Mouse (Mus musculus) limb, embryonic 13.5 days (tissue): Measurements from ENCODE around the gene Fut7. TPM values are rescaled to one million over a fixed set of nuclear protein-coding genes. Genes with fewer than 3 reads are reported as not detected.
A peak's percentile ranks its signal among the peaks of the same experiment; 100 is the strongest.

Source experiments
- ATAC-seq: fragments of 200-750 bp; cut with Nextera tagmentation; 2 replicates; pipeline ENCODE4 v1.8.0; 2017; ENCODE audit warnings: low read depth, moderate number of reproducible peaks, moderate TSS enrichment; ENCODE audit not compliant: low FRiP score
- H3K27ac ChIP-seq: fragments of 300-500 bp; sonication (generic); 2 replicates; pipeline ENCODE4 v1.5.1; 2015; ENCODE audit warnings: inconsistent platforms, mild to moderate bottlenecking, moderate library complexity
- H3K27me3 ChIP-seq: fragments of 300-500 bp; sonication (generic); 2 replicates; pipeline ENCODE4 v1.6.1; 2015; ENCODE audit warnings: mild to moderate bottlenecking, inconsistent platforms
- H3K36me3 ChIP-seq: fragments of 300-500 bp; sonication (generic); 2 replicates; pipeline ENCODE4 v1.6.1; 2015; ENCODE audit warnings: inconsistent platforms, mild to moderate bottlenecking, moderate library complexity
- H3K4me1 ChIP-seq: fragments of 300-500 bp; sonication (generic); 2 replicates; pipeline ENCODE4 v1.6.1; 2015; ENCODE audit warnings: inconsistent platforms
- H3K4me2 ChIP-seq: fragments of 300-500 bp; sonication (generic); replicated peaks from 2 replicates; pipeline ENCODE4 v1.6.1; 2015; ENCODE audit warnings: inconsistent platforms, mild to moderate bottlenecking, moderate library complexity
- H3K4me3 ChIP-seq: fragments of 300-500 bp; sonication (generic); 2 replicates; pipeline ENCODE4 v1.5.1; 2015; ENCODE audit warnings: moderate library complexity, mild to moderate bottlenecking, inconsistent platforms
- H3K9ac ChIP-seq: fragments of 300-500 bp; sonication (generic); 2 replicates; pipeline ENCODE4 v1.6.1; 2015; ENCODE audit warnings: mild to moderate bottlenecking, inconsistent platforms
- H3K9me3 ChIP-seq: fragments of 300-500 bp; sonication (generic); 2 replicates; pipeline ENCODE4 v1.6.1; 2016; ENCODE audit warnings: inconsistent platforms
- WGBS: fragments of 180-500 bp; shearing (Covaris S2); methylation state at CpG from one replicate; pipeline ENCODE4 v1.1.7; 2015; 5-methylcytosine and 5-hydroxymethylcytosine counted together
- microRNA-seq: library from miRNA; unstranded; fragments of <30 nt; microRNA quantifications from one replicate; pipeline ENCODE4, GENCODE M21; 2016
- polyA plus RNA-seq: library from polyadenylated mRNA; unstranded; fragments of >200 nt; fragmentation: Nextera tagmentation; extraction: Ambion mirVana; gene quantifications from 2 replicates; pipeline ENCODE4 v1.2.1, GENCODE M21; 2015

The Fut7 gene
- polyA plus RNA-seq, 1 experiment from 2014 or later, result 0.06 TPM

- H3K4me1 ChIP-seq, result peaks cover 20% of the 10 kb centered on the region
- 0 out of 2 replicates have a peak overlapping the region, but pooled peaks have one; percentile 45 for H3K9ac ChIP-seq
- H3K4me3 ChIP-seq, result no peak overlapping the region
- H3K4me2 ChIP-seq, result no peak overlapping the region
- ATAC-seq, result no peak
- H3K36me3 ChIP-seq, result no peaks in the 10 kb centered on the region
- no peak overlapping the region for H3K27ac ChIP-seq
- no peaks in the 10 kb centered on the region for H3K9me3 ChIP-seq
- no peaks in the 10 kb centered on the region for H3K27me3 ChIP-seq
- WGBS, result 34% methylated on average over 10 of the region's 10 CpGs
These were observed 43.0 kb downstream of the Fut7 start for GRCm38 (mm10) chr2:25465816-25466635.

GRCm38 (mm10) chr2:25467606-25468303 lies 44.7 kb downstream of the Fut7 start:
- 82% methylated on average over 14 of the region's 14 CpGs for WGBS
- no peaks in the 10 kb centered on the region for H3K9me3 ChIP-seq

GRCm38 (mm10) chr2:25468962-25469915 lies 46.2 kb downstream of the Fut7 start:
- Histone ChIP-seq H3K4me3 (no peak overlapping the region), H3K36me3 (no peaks in the 10 kb centered on the region), H3K27me3 (no peaks in the 10 kb centered on the region), H3K9ac (no peak overlapping the region), H3K4me1 (peaks cover 15% of the 10 kb centered on the region; the same call in 1 of the 2 replicates), H3K9me3 (no peaks in the 10 kb centered on the region), H3K4me2 (no peak overlapping the region), H3K27ac (no peak overlapping the region)
- 72% methylated on average over 10 of the region's 10 CpGs for WGBS
- ATAC-seq, result no peak

More at GRCm38 (mm10) chr2:25467606-25468303, 44.7 kb downstream of the Fut7 start:
- no peak overlapping the region for H3K4me2 ChIP-seq
- no peak overlapping the region; the same call in 1 of the 2 replicates for H3K9ac ChIP-seq
- no peak overlapping the region for H3K27ac ChIP-seq
- H3K4me1 ChIP-seq, result peaks cover 15% of the 10 kb centered on the region; the same call in 1 of the 2 replicates
- no peaks in the 10 kb centered on the region for H3K36me3 ChIP-seq
- H3K27me3 ChIP-seq, result no peaks in the 10 kb centered on the region
- no peak for ATAC-seq
- no peak overlapping the region for H3K4me3 ChIP-seq

GRCm38 (mm10) chr2:25469969-25470368 lies 46.9 kb downstream of the Fut7 start, which contains the start of gene Ptgds:
Ptgds (minus strand) TSS chr2:25470046.
- H3K4me3 ChIP-seq, result no peak within 1 kb of the TSS
- 48% methylated on average over 6 of the region's 6 CpGs for WGBS
- peaks cover 15% of the 10 kb centered on the region; the same call in 1 of the 2 replicates for H3K4me1 ChIP-seq
- no peaks in the 10 kb centered on the region for H3K36me3 ChIP-seq
- H3K4me2 ChIP-seq, result no peak within 1 kb of the TSS
- no peaks in the 10 kb centered on the region for H3K27me3 ChIP-seq
- no peak within 1 kb of the TSS for H3K27ac ChIP-seq
- H3K9me3 ChIP-seq, result no peaks in the 10 kb centered on the region
- no peak for ATAC-seq
- no peak within 1 kb of the TSS for H3K9ac ChIP-seq

GRCm38 (mm10) chr2:25472550-25472949 lies 49.5 kb downstream of the Fut7 start:
- H3K4me1 ChIP-seq, result peaks cover 7% of the 10 kb centered on the region; the same call in 1 of the 2 replicates
- H3K9me3 ChIP-seq, result no peaks in the 10 kb centered on the region
- no peak overlapping the region for H3K27ac ChIP-seq
- no peak for ATAC-seq
- H3K4me3 ChIP-seq, result no peak overlapping the region
- H3K36me3 ChIP-seq, result no peaks in the 10 kb centered on the region
- no peak overlapping the region for H3K9ac ChIP-seq
- WGBS, result 77% methylated on average over 2 of the region's 2 CpGs
- H3K27me3 ChIP-seq, result no peaks in the 10 kb centered on the region
- no peak overlapping the region for H3K4me2 ChIP-seq

Small RNA genes lying within 50 kb of the gene (microRNA-seq; reads per million reads assigned to microRNA genes)
- gene Mir3087, result not detected

Other genes starting within 250 kb of the Fut7 start
- gene Nrarp, start 242.5 kb upstream of the Fut7 start, polyA plus RNA-seq, result 12.6 and 15.3 TPM in 2 replicates
- gene Tor4a, start 226.4 kb upstream of the Fut7 start, polyA plus RNA-seq, result 4.1 and 4.8 TPM in 2 replicates
- 122 and 124 TPM in 2 replicates for gene Nelfb, start 211.8 kb upstream of the Fut7 start, polyA plus RNA-seq
- gene Stpg3, start 208.6 kb upstream of the Fut7 start, polyA plus RNA-seq, result 0.11 TPM in 1 of 2 replicates, not detected in the other
- not detected in 2 replicates for gene Fam166a, start 204.5 kb upstream of the Fut7 start, polyA plus RNA-seq
- gene Tubb4b, start 198.6 kb upstream of the Fut7 start, polyA plus RNA-seq, result 423 and 425 TPM in 2 replicates
- not detected in 2 replicates for gene Slc34a3, start 188.9 kb upstream of the Fut7 start, polyA plus RNA-seq
- gene Rnf224, start 186.5 kb upstream of the Fut7 start, polyA plus RNA-seq, result not detected in 2 replicates
- 8.6 and 9.2 TPM in 2 replicates for gene Rnf208, start 181.0 kb upstream of the Fut7 start, polyA plus RNA-seq
- not detected in 2 replicates for gene Cysrt1, start 180.8 kb upstream of the Fut7 start, polyA plus RNA-seq
- 4.4 and 6.0 TPM in 2 replicates for gene AL732309.1, start 176.4 kb upstream of the Fut7 start, polyA plus RNA-seq
- gene Tmem203, start 167.8 kb upstream of the Fut7 start, polyA plus RNA-seq, result 23.6 and 24.2 TPM in 2 replicates
- 7.2 and 8.2 TPM in 2 replicates for gene Tprn, start 160.6 kb upstream of the Fut7 start, polyA plus RNA-seq
- gene Ssna1, start 150.8 kb upstream of the Fut7 start, polyA plus RNA-seq, result 231 and 234 TPM in 2 replicates
- 150 and 154 TPM in 2 replicates for gene Anapc2, start 150.8 kb upstream of the Fut7 start, polyA plus RNA-seq
- gene Tmem210, start 135.1 kb upstream of the Fut7 start, polyA plus RNA-seq, result not detected in 2 replicates
- not detected in 2 replicates for gene Lrrc26, start 133.4 kb upstream of the Fut7 start, polyA plus RNA-seq
- gene Grin1, start 104.1 kb upstream of the Fut7 start, polyA plus RNA-seq, result 0.61 and 0.97 TPM in 2 replicates
- gene Man1b1, start 90.9 kb upstream of the Fut7 start, polyA plus RNA-seq, result 54.5 and 60.2 TPM in 2 replicates
- gene Dpp7, start 66.9 kb upstream of the Fut7 start, polyA plus RNA-seq, result 21.3 and 24.7 TPM in 2 replicates
- gene Uap1l1, start 57.6 kb upstream of the Fut7 start, polyA plus RNA-seq, result 11.3 and 13.2 TPM in 2 replicates
- 43.4 and 45.5 TPM in 2 replicates for gene Sapcd2, start 50.9 kb upstream of the Fut7 start, polyA plus RNA-seq
- 0.55 and 0.73 TPM in 2 replicates for gene Entpd2, start 27.4 kb upstream of the Fut7 start, polyA plus RNA-seq
- gene Npdc1, start 23.9 kb upstream of the Fut7 start, polyA plus RNA-seq, result 29.1 and 32.6 TPM in 2 replicates
- gene Abca2, start 5.4 kb downstream of the Fut7 start, polyA plus RNA-seq, result 3.3 and 3.8 TPM in 2 replicates
- 2.2 and 2.5 TPM in 2 replicates for gene Clic3, start 33.6 kb downstream of the Fut7 start, polyA plus RNA-seq
- 35.0 and 37.6 TPM in 2 replicates for gene Paxx, start 37.8 kb downstream of the Fut7 start, polyA plus RNA-seq
- 0.80 and 2.5 TPM in 2 replicates for gene Ptgds, start 46.8 kb downstream of the Fut7 start, polyA plus RNA-seq
- not detected in 2 replicates for gene Lcn12, start 70.6 kb downstream of the Fut7 start, polyA plus RNA-seq
- 69.5 and 79.7 TPM in 2 replicates for gene Fbxw5, start 77.5 kb downstream of the Fut7 start, polyA plus RNA-seq
- 5.5 and 7.2 TPM in 2 replicates for gene C8g, start 78.5 kb downstream of the Fut7 start, polyA plus RNA-seq
- 37.3 and 40.6 TPM in 2 replicates for gene Traf2, start 123.7 kb downstream of the Fut7 start, polyA plus RNA-seq
- gene Edf1, start 134.6 kb downstream of the Fut7 start, polyA plus RNA-seq, result 330 TPM in 2 replicates
- gene Mamdc4, start 151.6 kb downstream of the Fut7 start, polyA plus RNA-seq, result 4.9 and 5.8 TPM in 2 replicates
- gene Phpt1, start 152.0 kb downstream of the Fut7 start, polyA plus RNA-seq, result 163 and 177 TPM in 2 replicates
- gene Ajm1, start 158.5 kb downstream of the Fut7 start, polyA plus RNA-seq, result 0.85 and 1.0 TPM in 2 replicates
- 76.9 and 83.8 TPM in 2 replicates for gene Rabl6, start 185.3 kb downstream of the Fut7 start, polyA plus RNA-seq
- 0.18 and 0.36 TPM in 2 replicates for gene Ccdc183, start 194.4 kb downstream of the Fut7 start, polyA plus RNA-seq
- gene Tmem141, start 198.7 kb downstream of the Fut7 start, polyA plus RNA-seq, result 27.2 and 28.7 TPM in 2 replicates
- gene Fcna, start 204.8 kb downstream of the Fut7 start, polyA plus RNA-seq, result 0.98 and 1.8 TPM in 2 replicates
- gene Lcn8, start 229.9 kb downstream of the Fut7 start, polyA plus RNA-seq, result 0.24 TPM in 1 of 2 replicates, not detected in the other
- gene Lcn5, start 234.7 kb downstream of the Fut7 start, polyA plus RNA-seq, result not detected in 2 replicates